Mouse (Mus musculus) heart, embryonic 16.5 days (tissue): ENCODE results near the gene Nrbf2. TPM values are rescaled to one million over a fixed set of nuclear protein-coding genes. Genes with fewer than 3 reads are reported as not detected.

Experiments used
- ATAC-seq: fragments of 200-750 bp; cut with Nextera tagmentation; replicated peaks from 2 replicates; pipeline ENCODE4 v1.8.0; 2017; ENCODE audit warnings: moderate number of reproducible peaks; ENCODE audit not compliant: insufficient read depth, low FRiP score; ENCODE audit errors: extremely low read depth
- H3K27ac ChIP-seq: fragments of 300-500 bp; sonication (generic); 2 replicates; pipeline ENCODE4 v1.5.1; 2014; ENCODE audit warnings: mild to moderate bottlenecking, low read length, control low read depth, moderate library complexity
- H3K27me3 ChIP-seq: fragments of 300-500 bp; sonication (generic); 2 replicates; pipeline ENCODE4 v1.6.1; 2014; ENCODE audit warnings: low read length, mixed read lengths; ENCODE audit not compliant: control insufficient read depth, insufficient read depth
- H3K36me3 ChIP-seq: fragments of 300-500 bp; sonication (generic); 2 replicates; pipeline ENCODE4 v1.6.1; 2014; ENCODE audit not compliant: control insufficient read depth, insufficient read depth
- H3K4me1 ChIP-seq: fragments of 300-500 bp; sonication (generic); 2 replicates; pipeline ENCODE4 v1.6.1; 2014; ENCODE audit warnings: low read length, mixed read lengths; ENCODE audit not compliant: control insufficient read depth, insufficient read depth
- H3K4me2 ChIP-seq: fragments of 300-500 bp; sonication (generic); 2 replicates; pipeline ENCODE4 v1.6.1; 2014; ENCODE audit warnings: low read depth, mild to moderate bottlenecking, control low read depth, low read length
- H3K4me3 ChIP-seq: fragments of 300-500 bp; sonication (generic); 2 replicates; pipeline ENCODE4 v1.5.1; 2014; ENCODE audit warnings: mild to moderate bottlenecking, control low read depth, low read length
- H3K9ac ChIP-seq: fragments of 300-500 bp; sonication (generic); 2 replicates; pipeline ENCODE4 v1.6.1; 2014; ENCODE audit warnings: low read length, control low read depth
- H3K9me3 ChIP-seq: fragments of 300-500 bp; sonication (generic); replicated peaks from 2 replicates; pipeline ENCODE4 v1.6.1; 2016; ENCODE audit warnings: low read length; ENCODE audit not compliant: control insufficient read depth
- WGBS: fragments of 180-500 bp; shearing (Covaris S2); extraction: QIAGEN DNeasy Blood & Tissue Kit; methylation state at CpG from one replicate; pipeline ENCODE4 v1.1.7; 2014; 5-methylcytosine and 5-hydroxymethylcytosine counted together
- polyA plus RNA-seq: library from polyadenylated mRNA; unstranded; fragments of >200 nt; fragmentation: Nextera tagmentation; extraction: Ambion mirVana; gene quantifications from 2 replicates; pipeline ENCODE4 v1.2.1, GENCODE M21; 2015

The Nrbf2 gene
- polyA plus RNA-seq, 1 experiment from 2014 or later: 33.0 TPM

DNA sequence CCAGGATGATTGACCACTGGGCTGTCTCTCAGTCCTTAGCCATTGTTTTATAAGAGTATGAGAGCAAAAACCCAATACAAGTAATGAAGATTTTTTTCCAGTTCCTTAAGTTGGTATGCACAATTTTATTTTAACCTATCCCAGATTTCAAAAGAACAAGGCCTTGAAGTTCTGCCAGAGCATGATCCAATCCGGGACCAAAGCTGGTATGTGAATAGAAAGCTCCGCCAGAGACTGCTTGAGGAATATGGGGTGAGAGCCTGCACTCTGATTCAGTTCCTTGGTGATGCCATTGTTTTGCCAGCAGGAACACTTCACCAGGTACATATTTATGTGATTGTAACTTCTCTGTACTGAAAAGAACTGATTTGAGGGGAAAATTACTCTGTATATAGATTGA is 35.6 kb downstream of the Nrbf2 start:
- no peaks in the 10 kb centered on the region for H3K27me3 ChIP-seq
- WGBS: 94% methylated on average over 2 of the region's 2 CpGs
- ATAC-seq: no peak
- H3K4me3 ChIP-seq: no peak overlapping the region
- no peak overlapping the region for H3K27ac ChIP-seq
- peaks cover 51% of the 10 kb centered on the region for H3K36me3 ChIP-seq
- H3K9ac ChIP-seq: no peak overlapping the region
- H3K9me3 ChIP-seq: no peaks in the 10 kb centered on the region
- H3K4me1 ChIP-seq: peaks cover 4% of the 10 kb centered on the region
- no peak overlapping the region for H3K4me2 ChIP-seq

DNA sequence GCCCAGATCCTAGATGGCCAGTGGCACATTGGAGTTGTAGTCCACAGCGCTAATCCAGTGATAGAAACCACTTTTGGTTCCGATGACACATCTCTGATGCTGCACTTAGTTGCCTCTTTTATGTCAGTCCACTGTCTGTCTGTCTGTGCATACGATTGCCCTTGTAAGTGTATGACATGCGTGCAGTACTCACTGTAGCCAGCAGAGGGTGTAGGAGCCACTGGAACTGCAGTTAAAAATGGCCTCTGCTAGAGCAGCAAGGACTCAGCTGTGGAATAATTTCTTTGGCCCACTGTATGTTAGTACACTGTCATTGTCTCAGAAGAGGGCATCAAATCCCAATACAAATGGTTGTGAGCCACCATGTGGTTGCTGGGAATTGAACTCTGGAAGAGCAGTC is 38.0 kb downstream of the Nrbf2 start:
- Histone ChIP-seq H3K4me1 (peaks cover 4% of the 10 kb centered on the region), H3K36me3 (peaks cover 52% of the 10 kb centered on the region), H3K27ac (no peak overlapping the region), H3K27me3 (no peaks in the 10 kb centered on the region), H3K4me2 (no peak overlapping the region), H3K9me3 (no peaks in the 10 kb centered on the region), H3K4me3 (no peak overlapping the region), H3K9ac (no peak overlapping the region)
- no peak for ATAC-seq
- 90% methylated on average over 4 of the region's 4 CpGs for WGBS

DNA sequence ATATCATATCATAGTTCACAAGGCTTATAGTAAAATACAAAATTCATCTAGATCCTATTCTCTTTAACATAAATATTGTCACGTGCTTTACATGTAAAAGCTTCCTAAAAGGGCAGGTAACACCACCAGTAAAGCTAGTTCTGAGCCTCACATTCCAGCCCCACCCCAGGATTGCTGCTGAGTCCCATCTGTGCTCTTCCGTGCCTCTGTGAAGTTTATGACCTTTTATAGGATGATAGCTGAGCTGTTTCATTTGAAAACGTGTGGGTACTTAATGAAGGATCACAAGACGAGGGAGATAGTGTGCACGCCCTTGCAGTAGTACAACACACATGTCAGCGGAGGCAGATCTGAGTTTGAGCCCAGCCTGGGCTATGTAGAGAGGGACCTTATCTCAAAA is 54.7 kb downstream of the Nrbf2 start:
- Histone ChIP-seq H3K27me3 (no peaks in the 10 kb centered on the region), H3K9ac (no peak overlapping the region), H3K36me3 (peaks cover 39% of the 10 kb centered on the region), H3K4me1 (peaks cover 16% of the 10 kb centered on the region), H3K27ac (no peak overlapping the region), H3K4me2 (no peak overlapping the region), H3K4me3 (no peak overlapping the region), H3K9me3 (no peaks in the 10 kb centered on the region)
- no peak for ATAC-seq
- 69% methylated on average over 6 of the region's 6 CpGs for WGBS

DNA sequence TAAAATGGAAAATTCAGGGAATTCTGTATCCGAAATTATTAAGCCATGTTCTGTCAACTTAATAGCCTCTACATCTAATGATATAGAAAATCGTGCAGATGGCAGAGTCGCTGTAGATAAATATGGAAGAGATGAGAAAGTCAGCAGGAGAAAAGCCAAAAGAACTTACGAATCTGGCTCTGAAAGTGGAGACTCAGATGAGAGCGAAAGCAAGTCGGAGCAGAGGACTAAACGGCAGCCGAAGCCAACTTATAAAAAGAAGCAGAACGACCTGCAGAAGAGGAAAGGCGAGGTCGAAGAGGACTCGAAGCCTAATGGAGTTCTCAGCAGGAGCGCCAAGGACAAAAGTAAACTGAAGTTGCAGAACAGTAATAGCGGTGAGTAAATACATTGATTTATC is 58.6 kb downstream of the Nrbf2 start:
- no peaks in the 10 kb centered on the region for H3K27me3 ChIP-seq
- no peaks in the 10 kb centered on the region for H3K9me3 ChIP-seq
- H3K4me1 ChIP-seq: peaks cover 23% of the 10 kb centered on the region
- H3K27ac ChIP-seq: peak overlapping the region; percentile 78
- no peak overlapping the region for H3K9ac ChIP-seq
- 68% methylated on average over 14 of the region's 14 CpGs for WGBS
- peaks cover 32% of the 10 kb centered on the region for H3K36me3 ChIP-seq
- ATAC-seq: no peak
- H3K4me3 ChIP-seq: no peak overlapping the region
- H3K4me2 ChIP-seq: no peak overlapping the region

DNA sequence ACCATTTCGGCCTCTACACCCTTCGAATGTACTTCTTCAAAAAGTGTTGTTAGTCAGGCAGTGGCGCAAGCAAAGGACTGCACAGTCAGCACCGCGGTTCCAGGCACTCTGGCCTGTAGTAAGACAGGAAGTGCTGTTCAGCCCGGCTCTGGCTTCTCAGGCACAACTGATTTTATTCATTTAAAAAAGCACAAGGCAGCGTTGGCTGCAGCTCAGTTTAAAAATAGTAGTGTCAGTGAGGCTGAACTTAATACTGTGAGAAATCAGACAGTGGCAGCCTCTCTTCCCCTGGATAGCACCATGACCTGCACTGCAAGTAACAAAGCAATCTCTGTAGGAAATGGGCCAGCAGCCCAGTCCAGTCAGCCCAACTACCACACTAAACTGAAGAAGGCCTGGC is 59.0 kb downstream of the Nrbf2 start:
- H3K36me3 ChIP-seq: peaks cover 28% of the 10 kb centered on the region
- H3K27me3 ChIP-seq: no peaks in the 10 kb centered on the region
- H3K4me1 ChIP-seq: peaks cover 26% of the 10 kb centered on the region
- H3K4me3 ChIP-seq: no peak overlapping the region
- no peak overlapping the region for H3K4me2 ChIP-seq
- H3K27ac ChIP-seq: peak overlapping the region; percentile 78
- H3K9ac ChIP-seq: no peak overlapping the region
- H3K9me3 ChIP-seq: no peaks in the 10 kb centered on the region
- ATAC-seq: peak; percentile 82
- WGBS: 42% methylated on average over 7 of the region's 7 CpGs

DNA sequence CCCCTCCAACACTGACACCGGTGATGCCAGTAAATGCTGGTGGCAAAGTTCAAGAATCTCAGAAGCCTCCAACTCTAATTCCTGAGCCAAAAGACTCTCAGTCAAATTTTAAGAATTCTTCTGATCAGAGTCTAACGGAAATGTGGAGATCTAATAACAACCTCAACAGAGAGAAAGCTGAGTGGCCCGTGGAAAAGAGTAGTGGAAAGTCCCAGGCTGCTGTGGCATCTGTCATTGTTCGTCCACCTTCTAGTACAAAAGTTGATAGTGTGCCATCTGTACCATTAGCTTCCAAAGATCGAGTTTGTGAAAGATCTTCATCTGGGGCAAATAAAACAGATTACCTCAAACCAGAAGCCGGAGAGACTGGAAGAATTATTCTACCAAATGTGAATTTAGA is 59.6 kb downstream of the Nrbf2 start:
- peaks cover 24% of the 10 kb centered on the region for H3K36me3 ChIP-seq

DNA sequence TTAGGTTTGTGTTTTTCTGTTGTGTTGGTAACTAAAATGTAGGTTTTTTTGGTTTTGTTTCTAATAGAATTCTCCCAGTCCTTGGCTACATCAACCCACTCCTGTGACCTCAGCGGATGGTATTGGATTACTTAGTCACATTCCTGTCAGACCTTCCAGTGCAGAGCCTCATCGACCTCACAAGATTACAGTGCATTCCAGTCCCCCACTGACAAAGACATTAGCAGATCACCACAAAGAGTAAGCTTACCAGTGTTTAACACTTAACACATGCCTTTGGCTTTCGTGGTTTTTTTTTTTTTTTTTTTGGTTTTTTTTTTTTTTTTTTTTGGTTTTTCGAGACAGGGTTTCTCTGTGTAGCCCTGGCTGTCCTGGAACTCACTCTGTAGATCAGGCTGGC is 61.2 kb downstream of the Nrbf2 start:
- peaks cover 31% of the 10 kb centered on the region for H3K4me1 ChIP-seq
- no peaks in the 10 kb centered on the region for H3K9me3 ChIP-seq
- no peak overlapping the region for H3K27ac ChIP-seq
- no peak overlapping the region for H3K9ac ChIP-seq
- 30% methylated on average over 3 of the region's 4 CpGs for WGBS
- no peak overlapping the region for H3K4me2 ChIP-seq
- ATAC-seq: no peak
- H3K27me3 ChIP-seq: no peaks in the 10 kb centered on the region
- H3K4me3 ChIP-seq: no peak overlapping the region
- H3K36me3 ChIP-seq: peaks cover 31% of the 10 kb centered on the region

More for the DNA sequence above, 59.6 kb downstream of the Nrbf2 start:
- 75% methylated on average over 6 of the region's 6 CpGs for WGBS
- peak overlapping the region; percentile 78 for H3K27ac ChIP-seq
- ATAC-seq: no peak
- no peaks in the 10 kb centered on the region for H3K9me3 ChIP-seq
- H3K9ac ChIP-seq: no peak overlapping the region
- H3K4me2 ChIP-seq: no peak overlapping the region
- H3K4me1 ChIP-seq: peaks cover 30% of the 10 kb centered on the region
- H3K27me3 ChIP-seq: no peaks in the 10 kb centered on the region
- no peak overlapping the region for H3K4me3 ChIP-seq

DNA sequence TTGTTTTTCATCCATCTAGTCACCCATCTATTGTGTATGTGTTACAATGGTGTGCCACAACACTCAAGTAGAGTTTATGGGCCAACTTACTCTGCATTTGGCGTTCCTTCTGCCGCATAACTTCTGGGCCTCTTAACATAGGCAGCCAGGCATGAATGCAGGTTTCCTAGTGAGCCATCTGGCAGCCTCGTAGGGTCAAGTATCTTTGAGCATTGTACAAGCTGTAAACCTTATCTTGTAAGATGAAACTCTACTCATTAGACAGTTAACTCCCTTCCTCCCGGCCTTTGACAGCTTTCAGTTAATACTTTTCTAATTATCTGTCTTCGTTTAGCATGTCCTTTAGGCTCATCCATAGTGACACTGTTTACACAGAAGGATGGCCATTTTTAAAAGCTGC is 63.8 kb downstream of the Nrbf2 start:
- peaks cover 25% of the 10 kb centered on the region for H3K4me1 ChIP-seq
- 32% methylated on average over 5 of the region's 5 CpGs for WGBS
- 0 out of 2 replicates have a peak overlapping the region, but pooled peaks have one; percentile 25 for H3K27ac ChIP-seq
- no peak overlapping the region for H3K9ac ChIP-seq
- H3K4me2 ChIP-seq: no peak overlapping the region
- no peaks in the 10 kb centered on the region for H3K9me3 ChIP-seq
- H3K36me3 ChIP-seq: peaks cover 40% of the 10 kb centered on the region
- no peaks in the 10 kb centered on the region for H3K27me3 ChIP-seq
- ATAC-seq: no peak
- H3K4me3 ChIP-seq: no peak overlapping the region

DNA sequence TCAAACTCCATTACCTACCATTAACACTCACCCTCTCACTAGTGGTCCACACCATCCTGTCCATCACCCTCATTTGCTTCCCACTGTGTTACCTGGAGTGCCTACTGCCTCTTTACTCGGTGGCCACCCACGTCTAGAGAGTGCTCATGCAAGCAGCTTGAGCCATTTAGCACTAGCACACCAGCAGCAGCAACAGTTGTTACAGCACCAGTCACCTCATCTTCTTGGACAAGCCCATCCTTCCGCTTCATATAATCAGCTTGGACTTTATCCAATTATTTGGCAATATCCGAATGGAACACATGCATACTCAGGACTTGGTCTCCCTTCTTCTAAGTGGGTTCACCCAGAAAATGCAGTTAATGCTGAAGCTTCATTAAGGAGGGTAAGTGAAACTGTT is 64.9 kb downstream of the Nrbf2 start:
- no peak for ATAC-seq
- Histone ChIP-seq H3K9me3 (no peaks in the 10 kb centered on the region), H3K4me1 (peaks cover 14% of the 10 kb centered on the region), H3K4me2 (no peak overlapping the region), H3K27me3 (no peaks in the 10 kb centered on the region), H3K36me3 (peaks cover 35% of the 10 kb centered on the region), H3K9ac (no peak overlapping the region), H3K4me3 (no peak overlapping the region), H3K27ac (no peak overlapping the region)
- 71% methylated on average over 4 of the region's 4 CpGs for whole genome bisulfite sequencing
